Mouse (Mus musculus) embryonic facial prominence, embryonic 12.5 days (tissue): ENCODE data around the gene Ryr1. TPM values are rescaled to one million over a fixed set of nuclear protein-coding genes. Genes with fewer than 3 reads are reported as not detected.
"Not testable (repeated sequence)": the region's sequence is repeated elsewhere in the genome, so short reads cannot be mapped to it uniquely, and the experiment has no call there.

Experiments
- ATAC-seq: fragments of 200-750 bp; cut with Nextera tagmentation; 2 replicates; pipeline ENCODE4 v1.8.0; 2017; ENCODE audit not compliant: insufficient number of reproducible peaks, insufficient read depth, low FRiP score, low TSS enrichment
- H3K27ac ChIP-seq: fragments of 300-500 bp; sonication (generic); 2 replicates; pipeline ENCODE4 v1.5.1; 2016; ENCODE audit warnings: mild to moderate bottlenecking
- H3K27me3 ChIP-seq: fragments of 300-500 bp; sonication (generic); 2 replicates; pipeline ENCODE4 v1.6.1; 2016; ENCODE audit warnings: mild to moderate bottlenecking, moderate library complexity
- H3K36me3 ChIP-seq: fragments of 300-500 bp; sonication (generic); 2 replicates; pipeline ENCODE4 v1.6.1; 2016; ENCODE audit warnings: mild to moderate bottlenecking
- H3K4me1 ChIP-seq: fragments of 300-500 bp; sonication (generic); 2 replicates; pipeline ENCODE4 v1.6.1; 2016
- H3K4me2 ChIP-seq: fragments of 300-500 bp; sonication (generic); replicated peaks from 2 replicates; pipeline ENCODE4 v1.6.1; 2016; ENCODE audit warnings: mild to moderate bottlenecking, moderate library complexity
- H3K4me3 ChIP-seq: fragments of 300-500 bp; sonication (generic); 2 replicates; pipeline ENCODE4 v1.5.1; 2016; ENCODE audit warnings: mild to moderate bottlenecking
- H3K9ac ChIP-seq: fragments of 300-500 bp; sonication (generic); 2 replicates; pipeline ENCODE4 v1.6.1; 2016; ENCODE audit warnings: mild to moderate bottlenecking, moderate library complexity
- H3K9me3 ChIP-seq: fragments of 300-500 bp; sonication (generic); 2 replicates; pipeline ENCODE4 v1.6.1; 2016; ENCODE audit warnings: mild to moderate bottlenecking, moderate library complexity
- WGBS: fragments of 180-500 bp; shearing (Covaris S2); methylation state at CpG from one replicate; pipeline ENCODE4 v1.1.7; 2016; 5-methylcytosine and 5-hydroxymethylcytosine counted together
- polyA plus RNA-seq: library from polyadenylated mRNA; unstranded; fragments of >200 nt; fragmentation: Nextera tagmentation; extraction: Ambion mirVana; gene quantifications from 2 replicates; pipeline ENCODE4 v1.2.1, GENCODE M21; 2016

The Ryr1 gene
- polyA plus RNA-seq, 1 experiment from 2014 or later = 3.7 TPM

GRCm38 (mm10) chr7:29072689-29073088 is 52.3 kb downstream of the Ryr1 start:
- H3K27me3 ChIP-seq = peaks cover 23% of the 10 kb centered on the region
- ATAC-seq = no peak

GRCm38 (mm10) chr7:29071169-29071891 is 53.6 kb downstream of the Ryr1 start:
- ATAC-seq = peak; percentile 52; the same call in 1 of the 2 replicates
- Histone ChIP-seq H3K27ac (no peak overlapping the region), H3K4me1 (peaks cover 6% of the 10 kb centered on the region; the same call in 1 of the 2 replicates), H3K4me2 (peak overlapping the region; percentile 75), H3K9ac (0 out of 2 replicates have a peak overlapping the region, but pooled peaks have one; percentile 4), H3K4me3 (peak overlapping the region; percentile 39), H3K36me3 (no peaks in the 10 kb centered on the region; the same call in 1 of the 2 replicates), H3K9me3 (no peaks in the 10 kb centered on the region), H3K27me3 (peaks cover 26% of the 10 kb centered on the region)
- 5% methylated on average over 42 of the region's 42 CpGs for WGBS

More at GRCm38 (mm10) chr7:29072689-29073088, 52.3 kb downstream of the Ryr1 start:
- Histone ChIP-seq H3K4me1 (peaks cover 6% of the 10 kb centered on the region; the same call in 1 of the 2 replicates), H3K9ac (no peak overlapping the region), H3K36me3 (no peaks in the 10 kb centered on the region; the same call in 1 of the 2 replicates), H3K9me3 (no peaks in the 10 kb centered on the region), H3K27ac (no peak overlapping the region), H3K4me2 (no peak overlapping the region), H3K4me3 (no peak overlapping the region)
- 43% methylated on average over 11 of the region's 11 CpGs for WGBS

- 75% methylated on average over 12 of the region's 12 CpGs for WGBS
- Histone ChIP-seq H3K4me2 (peak overlapping the region; percentile 75; the same call in 1 of the 2 replicates), H3K27ac (no peak overlapping the region), H3K4me3 (no peak overlapping the region), H3K27me3 (peaks cover 26% of the 10 kb centered on the region), H3K9ac (no peak overlapping the region), H3K36me3 (no peaks in the 10 kb centered on the region; the same call in 1 of the 2 replicates), H3K9me3 (no peaks in the 10 kb centered on the region), H3K4me1 (peaks cover 6% of the 10 kb centered on the region; the same call in 1 of the 2 replicates)
- no peak for ATAC-seq
Measured at GRCm38 (mm10) chr7:29070364-29071168, 54.4 kb downstream of the Ryr1 start.

- H3K9me3 ChIP-seq = no peaks in the 10 kb centered on the region
- no peaks in the 10 kb centered on the region; the same call in 1 of the 2 replicates for H3K36me3 ChIP-seq
- no peak overlapping the region for H3K27ac ChIP-seq
- peaks cover 23% of the 10 kb centered on the region for H3K27me3 ChIP-seq
- H3K4me2 ChIP-seq = no peak overlapping the region
- peaks cover 6% of the 10 kb centered on the region; the same call in 1 of the 2 replicates for H3K4me1 ChIP-seq
- ATAC-seq = no peak
- H3K9ac ChIP-seq = no peak overlapping the region
- WGBS = 5% methylated on average over 15 of the region's 15 CpGs
- no peak overlapping the region for H3K4me3 ChIP-seq
Measured at GRCm38 (mm10) chr7:29067758-29068157, 57.2 kb downstream of the Ryr1 start.

GRCm38 (mm10) chr7:29063476-29063875 is 61.5 kb downstream of the Ryr1 start:
- WGBS = 67% methylated on average over 7 of the region's 7 CpGs
- not testable (repeated sequence) for H3K27me3 ChIP-seq, H3K4me2 ChIP-seq, H3K27ac ChIP-seq, ATAC-seq, H3K9ac ChIP-seq, H3K36me3 ChIP-seq, H3K9me3 ChIP-seq, H3K4me1 ChIP-seq, H3K4me3 ChIP-seq

GRCm38 (mm10) chr7:29061522-29062037 is 63.4 kb downstream of the Ryr1 start:
- Histone ChIP-seq H3K36me3 (no peaks in the 10 kb centered on the region), H3K9me3 (no peaks in the 10 kb centered on the region), H3K27ac (no peak overlapping the region), H3K27me3 (0 out of 2 replicates have a peak, but pooled peaks cover 3% of the 10 kb centered on the region), H3K4me2 (peak overlapping the region; percentile 17; the same call in 1 of the 2 replicates), H3K4me3 (no peak overlapping the region), H3K4me1 (no peaks in the 10 kb centered on the region), H3K9ac (no peak overlapping the region)
- 0 out of 2 replicates have a peak, but pooled peaks have one; percentile 36 for ATAC-seq
- WGBS = 8% methylated on average over 19 of the region's 19 CpGs

GRCm38 (mm10) chr7:29059445-29059844 is 65.5 kb downstream of the Ryr1 start:
- no peaks in the 10 kb centered on the region for H3K9me3 ChIP-seq
- H3K4me3 ChIP-seq = no peak overlapping the region
- WGBS = 83% methylated on average over 19 of the region's 19 CpGs
- no peak for ATAC-seq
- no peak overlapping the region for H3K27ac ChIP-seq
- H3K4me2 ChIP-seq = no peak overlapping the region
- H3K36me3 ChIP-seq = no peaks in the 10 kb centered on the region
- H3K27me3 ChIP-seq = peaks cover 15% of the 10 kb centered on the region
- no peak overlapping the region for H3K9ac ChIP-seq
- H3K4me1 ChIP-seq = no peaks in the 10 kb centered on the region

- Histone ChIP-seq H3K27ac (no peak overlapping the region), H3K9me3 (no peaks in the 10 kb centered on the region; the same call in 1 of the 2 replicates), H3K27me3 (peaks cover 42% of the 10 kb centered on the region), H3K4me3 (peak overlapping the region; percentile 19; the same call in 1 of the 2 replicates), H3K36me3 (no peaks in the 10 kb centered on the region), H3K4me1 (no peaks in the 10 kb centered on the region), H3K4me2 (peak overlapping the region; percentile 42), H3K9ac (no peak overlapping the region)
- 5% methylated on average over 19 of the region's 19 CpGs for WGBS
- ATAC-seq = no peak
Measured at GRCm38 (mm10) chr7:29052821-29053220, 72.2 kb downstream of the Ryr1 start.

GRCm38 (mm10) chr7:29050797-29051196 is 74.2 kb downstream of the Ryr1 start:
- no peaks in the 10 kb centered on the region; the same call in 1 of the 2 replicates for H3K9me3 ChIP-seq
- H3K4me3 ChIP-seq = no peak overlapping the region
- H3K36me3 ChIP-seq = no peaks in the 10 kb centered on the region
- H3K27me3 ChIP-seq = peaks cover 37% of the 10 kb centered on the region
- no peak overlapping the region for H3K9ac ChIP-seq
- no peak overlapping the region for H3K4me2 ChIP-seq
- no peak for ATAC-seq
- H3K4me1 ChIP-seq = no peaks in the 10 kb centered on the region
- WGBS = 39% methylated on average over 2 of the region's 2 CpGs
- H3K27ac ChIP-seq = no peak overlapping the region

GRCm38 (mm10) chr7:29048615-29049014 is 76.4 kb downstream of the Ryr1 start:
- Histone ChIP-seq H3K9me3 (no peaks in the 10 kb centered on the region; the same call in 1 of the 2 replicates), H3K4me2 (no peak overlapping the region)

GRCm38 (mm10) chr7:29048070-29048469 is 76.9 kb downstream of the Ryr1 start:
- no peak overlapping the region for H3K9ac ChIP-seq
- peaks cover 17% of the 10 kb centered on the region for H3K27me3 ChIP-seq
- no peaks in the 10 kb centered on the region for H3K36me3 ChIP-seq
- ATAC-seq = no peak
- H3K4me2 ChIP-seq = no peak overlapping the region
- 76% methylated on average over 3 of the region's 3 CpGs for WGBS
- 0 out of 2 replicates have a peak, but pooled peaks cover 11% of the 10 kb centered on the region for H3K4me1 ChIP-seq
- no peaks in the 10 kb centered on the region; the same call in 1 of the 2 replicates for H3K9me3 ChIP-seq
- H3K27ac ChIP-seq = no peak overlapping the region
- H3K4me3 ChIP-seq = no peak overlapping the region

More at GRCm38 (mm10) chr7:29048615-29049014, 76.4 kb downstream of the Ryr1 start:
- H3K27me3 ChIP-seq = peaks cover 22% of the 10 kb centered on the region
- no peak overlapping the region for H3K9ac ChIP-seq
- ATAC-seq = no peak
- WGBS = 79% methylated on average over 11 of the region's 11 CpGs
- no peaks in the 10 kb centered on the region for H3K36me3 ChIP-seq
- no peak overlapping the region for H3K27ac ChIP-seq
- H3K4me3 ChIP-seq = no peak overlapping the region
- 0 out of 2 replicates have a peak, but pooled peaks cover 9% of the 10 kb centered on the region for H3K4me1 ChIP-seq
